Mouse (Mus musculus) layer of hippocampus, adult 6 months (tissue): ENCODE data around the gene Wfdc21. TPM values are rescaled to one million over a fixed set of nuclear protein-coding genes. Genes with fewer than 3 reads are reported as not detected.

ENCODE experiments used
- long read RNA-seq, 2 experiments: library from polyadenylated mRNA; unstranded; transcript quantifications; one replicate each; pipeline ENCODE4 v2.0.0; 2019 to 2020
- polyA plus RNA-seq: library from polyadenylated mRNA; unstranded; fragments of <200 nt; fragmentation: Nextera tagmentation; gene quantifications from 2 replicates; pipeline ENCODE4 v1.2.3, GENCODE M21; 2021

Gene Wfdc21
- not detected in 2 replicates for polyA plus RNA-seq
- long read RNA-seq, experiment 1, result 0 reads
- long read RNA-seq, experiment 2, result 0 reads

GRCm38 (mm10) chr11:83746681-83747080 lies at the start of gene Wfdc21:
Gene Wfdc21 (plus strand): TSS chr11:83746940.

GRCm38 (mm10) chr11:83703705-83704104 lies 43.0 kb upstream of the Wfdc21 start, which contains the start of gene Wfdc17:
Gene Wfdc17 (plus strand): TSS chr11:83703991.

GRCm38 (mm10) chr11:83708715-83709114 lies 38.0 kb upstream of the Wfdc21 start, which contains the start of gene Wfdc18:
Gene Wfdc18 (plus strand): TSS chr11:83709015.

GRCm38 (mm10) chr11:83753581-83754181 lies 6.9 kb downstream of the Wfdc21 start, which contains the start of gene Heatr6:
Gene Heatr6 (plus strand): TSS chr11:83753696.

Other genes starting within 250 kb of the Wfdc21 start
- gene Heatr9, start 224.8 kb upstream of the Wfdc21 start, polyA plus RNA-seq, result not detected in 2 replicates
- gene Ccl5, start 216.4 kb upstream of the Wfdc21 start, polyA plus RNA-seq, result 1.1 and 4.9 TPM in 2 replicates
- 0.89 and 1.9 TPM in 2 replicates for gene Ccl9, start 168.3 kb upstream of the Wfdc21 start, polyA plus RNA-seq
- gene Ccl6, start 153.9 kb upstream of the Wfdc21 start, polyA plus RNA-seq, result 2.1 and 2.5 TPM in 2 replicates
- gene Rpl9-ps1, start 101.3 kb upstream of the Wfdc21 start, polyA plus RNA-seq, result not detected in 2 replicates
- gene Ccl3, start 97.6 kb upstream of the Wfdc21 start, polyA plus RNA-seq, result 1.1 and 1.3 TPM in 2 replicates
- 1.2 and 1.3 TPM in 2 replicates for gene Ccl4, start 84.4 kb upstream of the Wfdc21 start, polyA plus RNA-seq
- 1.8 and 2.6 TPM in 2 replicates for gene Wfdc17, start 42.9 kb upstream of the Wfdc21 start, polyA plus RNA-seq
- 7.8 and 8.6 TPM in 2 replicates for gene Wfdc18, start 37.9 kb upstream of the Wfdc21 start, polyA plus RNA-seq
- 6.9 and 7.2 TPM in 2 replicates for gene Heatr6, start 6.8 kb downstream of the Wfdc21 start, polyA plus RNA-seq
- gene Hnf1b, start 103.1 kb downstream of the Wfdc21 start, polyA plus RNA-seq, result 0.78 and 1.0 TPM in 2 replicates
- gene Ddx52, start 195.1 kb downstream of the Wfdc21 start, polyA plus RNA-seq, result 10.5 and 10.9 TPM in 2 replicates
- 5.9 and 7.0 TPM in 2 replicates for gene Synrg, start 217.5 kb downstream of the Wfdc21 start, polyA plus RNA-seq